Mouse (Mus musculus) ES-E14 (cell line): Measurements from ENCODE around the gene Gss. TPM values are rescaled to one million over a fixed set of nuclear protein-coding genes. Genes with fewer than 3 reads are reported as not detected.

Source experiments
- DNase-seq: peaks from one replicate; pipeline ENCODE4 v3.0.0-alpha.2; 2013; ENCODE audit warnings: low read depth, low spot score
- H3K27ac ChIP-seq: 2 replicates; pipeline ENCODE4 v1.5.1; 2012; ENCODE audit warnings: low read depth, mild to moderate bottlenecking, low read length, moderate library complexity, mixed read lengths; ENCODE audit not compliant: poor library complexity, insufficient read depth, severe bottlenecking
- H3K36me3 ChIP-seq: 2 replicates; pipeline ENCODE4 v1.6.1; 2012; ENCODE audit warnings: mild to moderate bottlenecking, low read length, moderate library complexity, mixed read lengths; ENCODE audit not compliant: control insufficient read depth, poor library complexity, insufficient read depth, severe bottlenecking
- H3K4me1 ChIP-seq, 2 experiments: fragments of 150-350 bp in 1 of 2; sonication (generic) in 1 of 2; 2 replicates each; pipeline ENCODE4 v1.6.1; 2012; ENCODE audit warnings: low read length in 2 of 2, mild to moderate bottlenecking in 1 of 2, mixed read lengths in 1 of 2; ENCODE audit not compliant: control insufficient read depth in 2 of 2, insufficient read depth in 2 of 2, poor library complexity in 1 of 2
- H3K4me3 ChIP-seq, 2 experiments: fragments of 150-350 bp in 1 of 2; sonication (generic) in 1 of 2; 2 replicates each; pipeline ENCODE4 v1.5.1; 2012; ENCODE audit warnings: low read length in 2 of 2, low read depth in 1 of 2, mild to moderate bottlenecking in 1 of 2, mixed read lengths in 1 of 2; ENCODE audit not compliant: insufficient read depth in 1 of 2, poor library complexity in 1 of 2, severe bottlenecking in 1 of 2
- H3K9ac ChIP-seq: 2 replicates; pipeline ENCODE4 v1.6.1; 2012; ENCODE audit warnings: low read depth, mild to moderate bottlenecking, low read length, mixed read lengths; ENCODE audit not compliant: poor library complexity, insufficient read depth, severe bottlenecking
- H3K9me3 ChIP-seq: fragments of 150-350 bp; sonication (generic); 2 replicates; pipeline ENCODE4 v1.6.1; 2012; ENCODE audit warnings: low read depth, mild to moderate bottlenecking, low read length; ENCODE audit not compliant: control insufficient read depth, insufficient read depth
- CHD2 ChIP-seq: IDR thresholded peaks from 2 replicates; pipeline ENCODE4 v1.6.1; 2014; ENCODE audit warnings: mild to moderate bottlenecking, low read depth, low read length, inconsistent platforms
- HCFC1 ChIP-seq: IDR thresholded peaks from 2 replicates; pipeline ENCODE4 v1.6.1; 2012; ENCODE audit warnings: low read length, inconsistent platforms, borderline replicate concordance; ENCODE audit not compliant: insufficient read depth
- MAFK ChIP-seq: IDR thresholded peaks from 2 replicates; pipeline ENCODE4 v1.6.1; 2014; ENCODE audit warnings: mild to moderate bottlenecking, low read depth, low read length, inconsistent platforms; ENCODE audit not compliant: insufficient read depth
- ZC3H11A ChIP-seq: IDR thresholded peaks from 2 replicates; pipeline ENCODE4 v1.6.1; 2012; ENCODE audit warnings: low read depth, mild to moderate bottlenecking, inconsistent platforms, low read length, borderline replicate concordance
- ZNF384 ChIP-seq: IDR thresholded peaks from 2 replicates; pipeline ENCODE4 v1.6.1; 2012; ENCODE audit warnings: low read depth, low read length, inconsistent platforms
- in situ Hi-C, 2 experiments: fragments of 600-800 bp; cut with MboI; formaldehyde crosslinking; loops; one replicate each; pipeline ENCODE4 v1.15.1; 2025; ENCODE audit warnings: low sequenced_read_pairs in 2 of 2, inconsistent platforms in 1 of 2; ENCODE audit not compliant: unreplicated experiment in 2 of 2
- total RNA-seq: library from RNA; depleted of rRNA; stranded (reverse); fragments of 300-350 nt; gene quantifications from 2 replicates; pipeline ENCODE4 v1.2.3, GENCODE M21; 2012

The Gss gene
- total RNA-seq, 1 experiment = 27.8 TPM

DNA sequence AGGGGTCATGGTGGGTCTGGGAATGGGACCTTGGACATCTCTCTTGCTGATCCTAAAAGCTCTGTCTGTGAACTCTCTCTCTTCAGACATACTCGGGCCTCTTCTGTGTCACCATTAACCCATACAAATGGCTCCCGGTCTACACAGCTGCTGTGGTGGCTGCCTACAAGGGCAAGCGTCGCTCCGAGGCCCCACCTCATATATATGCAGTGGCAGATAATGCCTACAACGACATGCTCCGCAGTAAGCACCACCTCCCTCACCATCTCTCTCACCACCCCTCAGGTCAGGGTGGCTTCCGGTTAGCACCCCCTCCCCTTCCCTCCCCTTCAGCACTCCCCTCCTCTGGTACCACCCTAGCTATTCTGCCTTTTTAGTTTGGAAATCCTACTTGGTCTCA, 21.3 kb upstream of the Gss start:
- Histone ChIP-seq H3K9me3 (no peaks in the 10 kb centered on the region), H3K27ac (no peak overlapping the region), H3K9ac (no peak overlapping the region), H3K4me1 (peaks cover 5 to 38% of the 10 kb centered on the region in 2 experiments; a peak in 3 of 4 replicates), H3K4me3 (peak overlapping the region; percentile 3 to 71; a peak in 3 of 4 replicates), H3K36me3 (no peaks in the 10 kb centered on the region)
- in situ Hi-C loops = loop anchor here in 1 of 2 experiments (10.0 kb wide), 1 partner anchor 99 kb away; the partner anchor contains the start of genes Acss2 and Ggt7
- TF ChIP-seq ZC3H11A (no peak), HCFC1 (no peak), CHD2 (no peak), ZNF384 (no peak), MAFK (no peak)
- DNase-seq = no peak

GRCm38 (mm10) chr2:155613326-155613755, 20.7 kb upstream of the Gss start:
- no peak for TF ChIP-seq MAFK
- no peak for TF ChIP-seq ZC3H11A
- no peak for TF ChIP-seq HCFC1
- no peak for TF ChIP-seq CHD2
- no peak for TF ChIP-seq ZNF384
- Histone ChIP-seq H3K9ac (peak overlapping the region; percentile 38), H3K4me3 (peak overlapping the region; percentile 71 to 73), H3K9me3 (no peaks in the 10 kb centered on the region), H3K27ac (no peak overlapping the region), H3K36me3 (no peaks in the 10 kb centered on the region), H3K4me1 (peaks cover 5 to 32% of the 10 kb centered on the region in 2 experiments; a peak in 3 of 4 replicates)
- in situ Hi-C loops = loop anchor here in 1 of 2 experiments (10.0 kb wide), 1 partner anchor 99 kb away; the partner anchor contains the start of genes Acss2 and Ggt7
- peak; percentile 90 for DNase-seq

GRCm38 (mm10) chr2:155611834-155612550, 19.4 kb upstream of the Gss start:
- Histone ChIP-seq H3K27ac (no peak overlapping the region), H3K36me3 (no peaks in the 10 kb centered on the region), H3K9me3 (no peaks in the 10 kb centered on the region), H3K9ac (no peak overlapping the region), H3K4me3 (no peak overlapping the region), H3K4me1 (peaks cover 2 to 32% of the 10 kb centered on the region in 2 experiments; a peak in 3 of 4 replicates)
- no peak for DNase-seq
- no peak for TF ChIP-seq HCFC1
- no peak for TF ChIP-seq MAFK
- TF ChIP-seq CHD2 = no peak
- TF ChIP-seq ZNF384 = no peak
- in situ Hi-C loops = loop anchor here in 1 of 2 experiments (10.0 kb wide), 1 partner anchor 97 kb away; the partner anchor contains the start of genes Acss2 and Ggt7

DNA sequence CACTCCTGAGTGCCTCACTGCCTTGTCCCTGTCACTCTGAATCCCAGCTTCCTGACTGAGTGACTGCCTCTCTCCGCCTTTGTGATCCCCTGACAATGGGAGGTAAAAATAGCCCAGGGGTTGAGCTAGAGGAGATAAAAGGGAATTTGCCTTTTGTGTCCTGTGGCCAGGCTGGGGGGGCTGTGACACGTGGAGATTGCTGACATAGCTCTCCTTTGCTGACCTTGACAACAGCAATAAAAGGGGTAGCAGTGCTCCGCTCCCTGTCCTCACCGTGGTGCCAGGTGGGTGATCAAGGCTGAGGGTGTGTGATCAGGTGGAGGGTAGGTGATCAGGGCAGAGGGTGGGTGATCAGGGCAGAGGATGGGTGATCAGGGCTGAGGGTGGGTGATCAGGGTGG, 18.4 kb upstream of the Gss start, which contains the start of gene Myh7b:
Gene Myh7b (plus strand): TSS at position 235 of the 400 bp plus-strand sequence.
- DNase-seq = no peak
- Histone ChIP-seq H3K27ac (no peak within 1 kb of the TSS), H3K4me1 (peaks cover 0 to 32% of the 10 kb centered on the region in 2 experiments; a peak in 3 of 4 replicates), H3K36me3 (no peaks in the 10 kb centered on the region), H3K9ac (no peak within 1 kb of the TSS), H3K9me3 (no peaks in the 10 kb centered on the region), H3K4me3 (no peak within 1 kb of the TSS)
- in situ Hi-C loops = loop anchor here in 1 of 2 experiments (10.0 kb wide), 1 partner anchor 96 kb away; the partner anchor contains the start of genes Acss2 and Ggt7
- TF ChIP-seq ZNF384 (no peak), CHD2 (no peak), MAFK (no peak), HCFC1 (no peak), ZC3H11A (no peak)
